Mouse (Mus musculus) adrenal gland, adult 18-20 months (tissue): ENCODE results near the gene Ostm1. TPM values are rescaled to one million over a fixed set of nuclear protein-coding genes. Genes with fewer than 3 reads are reported as not detected.
A peak's percentile ranks its signal among the peaks of the same experiment; 100 is the strongest.

Experiments used
- DNase-seq, 2 experiments: peaks; one replicate each; pipeline ENCODE4 v3.0.0; 2021 to 2022; ENCODE audit warnings: low spot score in 2 of 2
- total RNA-seq, 2 experiments: library from RNA; stranded (reverse); gene quantifications; 1 replicate in 1 of 2; 2 replicates in 1 of 2; pipeline ENCODE4 v1.2.3; 2021

The Ostm1 gene
- total RNA-seq, 2 experiments from 2014 or later, result 23.4 to 25.8 TPM

- DNase-seq, result no peak
Measured at GRCm38 (mm10) chr10:42613639-42614381, 30.2 kb downstream of the Ostm1 start.

DNA sequence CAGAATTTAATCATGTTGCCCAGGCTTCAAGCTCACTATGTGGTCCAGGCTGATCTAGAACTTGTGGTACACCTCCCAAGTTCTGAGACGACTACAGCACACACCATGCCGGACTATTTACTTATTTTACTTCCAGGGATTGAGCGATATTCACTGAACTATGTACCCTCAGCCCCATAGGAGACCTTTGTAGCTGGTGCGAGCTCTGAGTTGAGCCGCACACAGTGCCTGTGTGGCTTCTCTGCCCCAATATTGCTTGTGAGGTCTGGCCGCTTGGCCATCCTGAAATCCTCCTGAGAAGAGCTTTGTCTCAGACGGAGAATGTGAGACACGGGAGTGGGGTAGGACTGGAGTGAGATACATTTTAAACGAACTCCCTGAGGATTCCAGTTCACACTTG is 31.1 kb downstream of the Ostm1 start:
- DNase-seq, result no peak

DNA sequence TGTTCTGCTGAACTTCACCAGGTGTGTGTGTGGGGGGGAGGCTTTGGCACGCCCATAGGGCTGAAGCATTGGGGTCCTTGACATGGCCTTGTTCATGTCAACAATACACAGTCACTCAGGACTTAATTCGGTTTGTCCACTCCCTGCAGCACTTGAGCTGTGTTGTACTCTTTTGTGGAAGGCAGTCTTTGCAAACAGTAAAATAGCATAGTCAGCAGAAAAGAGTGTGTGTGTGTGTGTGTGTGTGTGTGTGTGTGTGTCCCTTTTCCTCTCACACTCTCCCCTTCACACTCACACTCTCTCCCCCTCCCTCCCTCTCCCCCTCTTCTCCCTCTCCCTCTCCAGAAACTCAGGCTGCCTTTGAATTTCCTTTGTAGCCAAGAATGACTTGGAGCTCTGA is 34.7 kb downstream of the Ostm1 start:
- no peak for DNase-seq

GRCm38 (mm10) chr10:42625907-42626306 is 42.3 kb downstream of the Ostm1 start:
- no peak for DNase-seq

- DNase-seq, result no peak
Measured at GRCm38 (mm10) chr10:42630596-42631355, 47.2 kb downstream of the Ostm1 start.

DNA sequence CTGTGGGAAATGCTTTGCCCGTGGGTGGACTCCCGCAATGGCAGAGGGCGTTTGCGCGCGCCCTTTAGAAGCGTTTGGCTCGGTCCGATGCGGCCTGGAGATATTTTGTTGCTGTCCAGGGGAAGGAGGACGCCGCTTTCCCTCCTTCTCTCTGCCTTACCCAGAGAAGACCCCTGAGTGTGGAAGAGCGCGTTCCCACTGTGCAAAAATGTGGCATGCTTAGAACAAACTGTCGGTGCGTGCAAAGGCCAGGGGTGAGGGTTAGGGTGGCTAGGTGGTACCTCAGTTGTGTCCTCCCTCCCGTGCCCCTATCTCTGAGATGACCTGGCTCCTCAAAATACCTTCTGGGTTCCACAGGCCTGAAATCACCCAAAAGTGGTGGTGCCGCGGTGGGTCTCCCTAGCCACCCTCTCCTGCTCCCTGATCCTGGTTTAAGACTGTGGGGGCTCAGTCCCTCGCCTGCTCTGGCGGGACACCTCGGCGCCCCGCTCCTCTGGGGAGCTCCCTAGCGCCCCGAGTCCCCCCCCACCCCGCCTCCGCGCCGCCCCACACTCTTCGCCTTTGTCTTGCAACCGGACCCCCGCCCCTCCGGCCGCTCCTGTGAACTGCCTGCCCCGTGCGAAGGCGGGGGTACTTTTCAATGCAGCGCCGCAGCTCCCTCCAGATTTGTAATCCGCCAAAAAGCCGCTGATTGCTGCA is 48.3 kb downstream of the Ostm1 start:
- DNase-seq, result no peak

DNA sequence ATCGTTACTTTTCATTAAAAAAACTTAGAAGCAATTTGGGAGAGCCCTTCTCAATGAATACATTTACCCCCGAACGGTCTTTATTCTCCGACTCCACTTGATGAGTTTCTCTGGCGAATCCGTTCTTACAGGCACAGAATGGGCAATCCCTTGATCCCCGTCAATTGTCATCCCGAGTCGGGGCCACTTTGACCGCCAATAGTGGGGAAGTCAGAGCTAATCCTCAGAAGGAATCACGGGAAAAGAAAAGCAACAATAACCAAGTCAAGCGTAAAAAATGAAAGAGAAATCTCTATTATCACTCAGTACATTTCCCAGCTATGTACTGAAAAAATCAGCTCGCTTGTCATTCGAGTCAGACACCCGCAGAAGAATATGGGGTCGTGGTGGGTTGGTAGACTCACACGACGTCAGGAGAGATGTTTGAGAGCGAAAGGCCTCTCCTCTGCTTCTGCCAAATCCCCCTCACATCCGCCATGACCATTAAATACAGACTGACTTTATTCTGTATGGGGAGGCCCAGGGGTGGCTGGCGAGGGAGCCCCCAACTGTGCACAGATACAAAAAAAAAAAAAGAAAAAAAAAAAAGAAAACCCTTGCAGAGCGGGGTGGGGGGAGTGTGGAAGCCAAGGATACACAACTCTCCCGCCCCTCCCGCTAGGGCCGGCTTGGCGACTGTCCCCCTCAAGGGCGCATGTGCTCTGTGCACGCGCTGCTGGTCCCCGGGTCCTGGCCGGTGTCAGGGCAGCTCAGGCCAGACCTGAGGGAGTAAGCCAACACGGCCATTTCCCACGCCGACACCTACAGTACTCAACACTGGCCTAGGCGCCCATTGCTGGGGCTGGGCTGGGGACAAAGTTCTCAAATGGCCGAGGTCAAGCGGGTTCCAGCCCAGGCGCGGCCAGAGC is 49.1 kb downstream of the Ostm1 start:
- DNase-seq, result no peak

- no peak for DNase-seq
Measured at GRCm38 (mm10) chr10:42633361-42634121, 49.9 kb downstream of the Ostm1 start.

DNA sequence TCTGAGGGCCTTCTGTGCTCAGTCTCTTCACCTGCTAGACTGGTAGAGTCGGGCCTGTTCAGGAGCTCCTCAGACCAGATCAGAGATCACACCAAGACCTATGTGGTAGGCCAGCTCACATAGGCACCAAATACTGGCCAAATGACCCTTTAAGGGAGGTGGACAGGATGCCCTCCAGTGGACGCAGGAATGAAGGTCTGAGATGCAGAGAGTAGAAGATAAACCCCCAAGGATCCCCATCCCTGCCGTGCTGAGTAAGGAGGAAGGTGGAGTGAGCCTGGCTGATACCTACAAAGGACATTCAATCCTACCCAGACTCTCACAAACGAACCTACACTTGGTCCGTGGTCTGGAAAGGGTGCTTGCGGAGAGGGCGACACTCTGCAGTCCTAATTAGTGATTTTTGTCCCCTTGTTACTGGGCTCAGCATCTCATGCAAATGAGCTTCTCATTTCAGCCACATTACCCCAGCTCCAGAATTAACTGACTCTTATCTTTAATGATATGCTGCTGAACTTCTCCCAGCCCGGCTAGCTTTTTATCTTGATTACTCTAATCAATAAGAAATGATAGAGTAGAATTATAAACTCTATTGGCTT is 50.6 kb downstream of the Ostm1 start:
- no peak for DNase-seq

DNA sequence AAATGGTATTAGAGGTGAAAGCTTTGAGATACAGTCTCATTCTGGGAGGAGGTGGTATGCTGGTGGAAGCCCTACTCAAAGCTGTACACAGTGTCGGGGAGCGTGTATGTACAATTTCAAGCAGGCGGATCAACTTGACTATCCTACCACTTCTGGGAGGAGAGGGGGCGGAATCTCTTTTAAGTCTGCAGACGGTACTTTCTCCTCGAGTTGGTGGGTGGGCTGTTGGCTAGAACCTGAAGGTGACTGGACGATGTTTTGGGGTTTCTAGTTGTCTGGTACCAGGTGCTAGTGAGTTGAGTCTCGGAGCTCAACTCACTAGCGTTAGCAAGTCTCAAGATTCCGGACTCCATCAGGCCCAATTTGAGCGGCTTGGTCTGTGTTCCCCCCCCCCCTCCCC is 51.4 kb downstream of the Ostm1 start:
- DNase-seq, result no peak

DNA sequence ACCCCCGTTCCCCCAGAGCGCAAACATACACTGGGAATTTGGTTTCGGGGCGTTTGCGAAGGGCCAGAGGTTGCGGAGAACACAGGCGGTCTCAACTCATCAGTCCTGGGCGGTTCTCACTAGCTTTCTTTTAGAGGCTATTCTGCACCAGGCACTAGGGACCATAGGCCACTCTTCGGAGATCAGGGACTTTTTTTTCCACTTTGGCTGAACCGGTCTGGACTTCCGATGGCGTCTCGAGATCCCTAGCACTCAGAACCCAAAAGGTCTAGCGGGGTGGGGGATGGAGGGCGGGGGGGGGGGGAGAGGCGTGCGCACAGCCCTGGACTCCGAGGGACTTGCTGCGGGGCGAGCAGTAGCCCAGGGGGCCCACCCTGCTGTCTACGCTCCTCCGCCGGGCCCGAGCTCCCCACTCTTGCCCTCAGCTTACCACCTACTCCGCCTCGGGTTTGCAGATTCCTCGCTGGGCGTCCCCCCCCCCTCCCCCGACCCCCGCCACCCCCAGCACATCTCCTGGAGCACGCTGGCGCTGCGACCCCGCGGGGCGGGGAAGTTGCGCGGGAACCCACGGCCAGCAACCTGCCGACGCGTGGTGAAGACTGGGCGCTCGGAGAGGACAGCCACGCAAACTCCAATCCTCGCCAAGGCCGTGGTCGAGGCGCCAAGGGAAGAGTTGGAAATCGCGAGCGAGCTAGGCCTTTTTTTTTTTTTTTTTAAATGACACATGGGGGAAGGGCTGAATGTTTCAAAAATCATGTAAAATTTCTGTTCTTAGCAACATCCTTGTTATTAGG is 52.1 kb downstream of the Ostm1 start:
- no peak for DNase-seq

DNA sequence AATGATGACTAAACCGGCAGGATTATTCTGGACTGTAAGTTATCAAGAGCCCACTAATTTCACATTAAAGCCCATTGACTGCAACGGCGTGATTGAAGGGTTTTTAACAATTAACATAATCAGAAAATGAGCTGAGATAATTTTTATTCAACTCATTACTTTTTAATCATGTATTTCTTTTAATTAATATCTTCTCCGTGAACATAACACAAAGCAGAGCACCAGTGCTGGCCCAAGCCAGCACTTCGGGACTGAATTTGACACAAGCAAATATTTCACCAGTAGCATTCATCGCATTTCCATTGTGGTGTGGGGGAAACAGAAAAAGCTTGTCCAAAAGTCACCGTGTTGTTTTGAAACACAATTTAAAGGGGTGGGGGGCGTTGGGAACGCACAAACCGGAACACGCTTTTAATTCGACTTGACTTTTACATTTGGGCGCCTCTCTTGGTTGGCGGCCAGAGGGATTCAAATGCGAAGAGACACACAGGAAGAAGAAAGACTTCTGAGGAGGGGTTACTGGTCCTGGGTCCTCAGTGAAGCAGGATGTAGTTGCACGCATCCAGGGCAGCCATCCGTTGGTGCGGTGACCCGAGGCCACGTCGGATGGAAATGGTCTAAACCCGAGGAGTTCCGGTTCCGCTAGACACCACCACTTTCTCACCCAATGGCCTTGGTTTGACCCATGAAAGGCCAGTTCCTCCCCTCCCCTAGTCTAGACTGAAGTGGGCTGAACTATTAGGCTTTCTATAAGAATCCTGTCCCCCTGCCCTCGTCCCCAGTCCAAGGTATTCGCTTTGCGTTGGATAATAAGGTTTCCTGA is 52.9 kb downstream of the Ostm1 start:
- no peak for DNase-seq

DNA sequence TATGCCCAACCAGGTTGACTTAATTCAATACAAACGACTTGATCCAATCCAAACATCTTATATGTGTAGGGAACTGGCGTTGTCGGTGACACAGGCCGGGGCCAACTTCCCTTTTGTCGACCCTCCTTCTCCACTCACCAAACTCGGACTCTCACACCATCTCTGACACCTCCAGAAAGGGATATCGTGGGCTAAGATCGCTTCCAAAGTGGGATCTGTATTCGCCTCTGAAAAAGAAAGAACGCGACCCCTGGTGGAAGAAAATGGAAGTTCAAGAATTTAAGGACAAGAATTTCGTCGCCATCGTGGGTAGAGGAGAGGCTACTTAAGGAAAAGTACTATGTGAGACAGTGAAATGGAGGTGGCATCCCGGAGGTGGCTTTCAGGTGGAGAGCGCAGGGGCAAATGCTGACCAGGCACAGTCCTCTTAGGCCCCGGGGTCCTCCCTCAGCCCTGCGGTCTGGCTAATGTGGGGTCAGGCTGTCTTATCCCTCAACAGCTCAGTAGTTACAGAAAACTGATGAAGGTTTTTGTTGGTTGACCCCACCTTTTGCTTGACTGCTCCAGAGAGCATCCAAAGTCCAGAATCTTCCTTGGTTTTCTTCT is 53.7 kb downstream of the Ostm1 start:
- DNase-seq, result peak in 1 of 2 experiments; percentile 51

DNA sequence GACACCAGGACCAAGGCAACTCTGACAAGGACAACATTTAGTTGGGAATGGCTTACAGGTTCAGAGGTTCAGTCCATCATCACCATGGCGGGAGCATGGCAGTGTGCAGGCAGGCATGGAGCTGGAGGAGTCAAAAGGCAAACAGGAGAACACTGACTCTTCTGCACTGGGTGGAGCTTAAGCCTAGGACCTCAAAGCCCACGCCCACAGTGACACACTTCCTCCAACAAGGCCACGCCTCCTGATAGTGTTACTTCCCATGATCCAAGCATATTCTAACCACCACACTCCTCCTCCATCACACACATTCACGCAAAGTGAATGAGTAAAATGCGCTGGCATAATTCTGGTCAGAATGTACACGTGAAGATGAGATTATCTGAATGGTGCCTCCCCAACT is 56.2 kb downstream of the Ostm1 start:
- DNase-seq, result no peak

GRCm38 (mm10) chr10:42643638-42644037 is 60.0 kb downstream of the Ostm1 start:
- DNase-seq, result no peak

DNA sequence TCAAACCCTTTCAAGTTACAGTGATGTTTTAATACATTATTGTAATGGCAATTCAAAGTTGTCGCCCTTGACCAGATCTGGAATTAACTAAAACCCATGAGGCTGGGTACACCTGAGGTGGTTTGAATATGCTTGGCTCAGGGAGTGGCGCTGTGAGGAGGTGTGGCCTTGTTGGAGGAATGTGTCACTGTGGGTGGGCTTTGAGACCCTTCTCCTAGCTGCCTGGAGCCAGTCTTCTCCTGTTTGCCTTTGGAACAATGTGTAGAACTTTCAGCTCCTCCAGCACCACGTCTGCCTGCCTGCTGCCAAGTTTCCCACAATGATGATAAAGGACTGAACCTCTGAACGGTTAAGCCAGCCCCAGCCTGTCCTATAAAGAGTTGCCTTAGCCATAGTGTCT is 62.7 kb downstream of the Ostm1 start:
- no peak for DNase-seq

DNA sequence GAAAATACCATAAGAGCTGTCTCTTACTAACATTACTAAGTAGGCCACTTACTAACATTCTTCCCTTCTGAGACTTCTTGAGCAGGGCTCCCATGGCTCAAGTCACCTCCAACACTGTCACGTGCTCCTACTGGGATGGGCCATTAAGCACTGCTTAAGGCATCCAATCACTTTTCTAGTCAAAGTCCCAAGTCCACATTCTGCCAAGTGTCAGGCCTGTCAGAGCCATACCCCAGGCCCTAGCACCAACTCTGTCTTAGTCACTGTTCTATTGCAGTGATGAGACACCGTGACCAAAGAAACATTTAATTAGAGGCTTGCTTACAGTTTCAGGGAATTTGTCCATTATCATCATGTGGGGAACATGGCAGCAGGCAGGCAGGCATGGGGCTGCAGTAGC is 78.3 kb downstream of the Ostm1 start:
- no peak for DNase-seq

DNA sequence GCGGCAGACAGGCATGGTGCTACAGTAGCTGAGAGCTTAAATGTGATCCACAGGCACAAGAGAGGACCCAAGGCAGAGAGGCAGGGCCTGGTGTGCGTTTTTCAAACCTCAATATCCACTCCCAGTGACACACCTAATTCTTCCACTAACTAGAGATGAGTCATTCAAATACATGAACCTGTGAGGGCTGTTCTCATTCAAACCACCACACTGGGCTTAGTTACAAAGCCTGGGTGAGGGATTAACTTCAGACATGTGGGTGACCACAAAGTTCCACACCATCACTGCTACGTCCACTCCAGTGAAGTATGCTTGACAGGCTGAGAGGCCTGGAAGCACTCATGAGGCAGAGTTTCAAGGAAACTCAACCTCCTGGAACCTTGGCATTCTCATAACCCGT is 86.3 kb downstream of the Ostm1 start:
- no peak for DNase-seq
